Mouse (Mus musculus) mature B cell (primary cell): ENCODE data around the gene Lman2.

Source experiments
- in situ Hi-C: fragments of 300-500 bp; cut with MboI; formaldehyde crosslinking; loops from 2 replicates; pipeline ENCODE4 v1.14.3; 2019

Gene Lman2

DNA sequence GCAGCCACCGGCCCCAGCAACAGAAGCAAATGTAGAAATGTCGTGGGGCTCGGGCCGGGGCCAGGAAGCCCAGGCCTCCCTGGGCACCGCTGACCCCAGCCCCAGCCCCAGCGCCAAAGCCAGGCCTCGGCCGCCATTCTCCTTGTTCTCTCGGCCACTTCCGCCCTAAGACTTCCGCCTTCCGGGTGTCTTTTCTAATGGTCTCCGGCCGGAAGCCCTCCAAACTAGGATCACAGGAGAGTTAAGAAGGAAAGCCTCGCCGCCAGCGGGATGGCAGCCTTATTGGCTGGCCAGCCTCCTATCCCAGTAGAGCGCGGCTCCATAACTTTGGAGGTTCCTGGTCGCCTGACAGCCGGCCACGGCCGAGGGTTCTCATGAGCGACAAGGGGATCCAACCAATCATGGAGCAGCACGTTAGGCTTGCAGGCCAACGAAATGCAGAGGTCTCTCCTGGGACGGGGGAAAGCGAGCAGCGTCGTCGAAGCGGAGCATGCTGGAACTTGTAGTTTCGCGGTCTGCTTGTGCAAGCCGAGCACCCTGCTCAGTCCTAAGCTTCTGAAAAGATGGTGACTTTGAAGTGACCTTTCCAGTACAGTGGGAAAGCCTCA is at the start of gene Lman2:
TSS of gene Lman2 (minus strand) at position 331 of the 608 bp plus-strand sequence.
- in situ Hi-C loops = no loop called here

DNA sequence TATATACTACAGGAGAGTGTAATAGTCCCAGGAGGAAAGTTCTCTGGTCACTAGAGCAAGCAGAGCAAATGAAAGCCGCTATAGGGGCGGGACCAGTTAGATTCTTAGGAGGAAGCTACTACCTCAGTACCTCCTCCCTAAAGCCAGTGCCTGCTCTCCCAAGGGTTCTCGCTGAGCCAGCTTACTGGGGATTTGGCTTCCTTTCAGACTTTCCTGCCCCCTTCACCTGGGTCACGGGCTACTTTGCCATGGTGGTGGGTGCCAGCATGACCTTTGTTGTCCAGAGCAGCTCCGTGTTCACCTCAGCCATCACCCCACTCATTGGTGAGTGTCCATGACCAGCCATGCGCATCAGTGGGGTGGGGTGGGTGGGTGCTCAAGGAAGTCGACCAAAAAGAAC is 49.2 kb upstream of the Lman2 start:
- in situ Hi-C loops = no loop called here

- in situ Hi-C loops = loop anchor here (5.0 kb wide), 1 partner anchor 114 kb away; no protein-coding TSS in a partner anchor
Observed at GRCm38 (mm10) chr13:55408546-55409120, 46.0 kb upstream of the Lman2 start.

GRCm38 (mm10) chr13:55407341-55407740 is 44.8 kb upstream of the Lman2 start:
- in situ Hi-C loops = loop anchor here (5.0 kb wide), 1 partner anchor 115 kb away; no protein-coding TSS in a partner anchor

DNA sequence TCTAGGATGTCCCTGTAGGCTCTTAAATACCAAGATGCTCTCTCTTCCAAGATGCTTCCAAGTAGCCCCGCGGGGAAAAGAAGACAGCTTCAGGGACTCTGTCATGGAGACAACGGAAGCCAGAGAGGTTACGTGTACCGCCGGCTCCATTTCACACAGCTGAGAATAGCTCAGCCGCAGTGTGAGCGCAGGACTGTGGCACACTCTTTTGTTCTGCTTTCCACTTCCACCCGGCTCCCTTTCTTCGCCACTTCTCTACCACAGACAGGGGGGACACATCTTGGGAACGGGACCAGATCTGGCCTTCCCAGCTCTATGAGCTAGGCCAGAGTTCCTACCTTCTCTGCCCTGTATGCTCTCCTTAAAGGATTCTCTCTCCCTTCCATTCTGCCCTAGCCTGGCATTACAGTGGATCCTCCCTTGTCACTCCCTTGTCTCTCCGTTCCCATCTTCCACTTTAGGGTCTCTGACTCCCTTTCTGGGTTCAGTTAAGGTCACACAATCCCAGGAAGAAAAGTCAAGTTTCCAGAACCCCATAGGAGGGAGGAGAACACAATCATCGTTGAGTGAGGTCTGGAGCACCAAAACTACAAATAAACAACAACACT is 43.3 kb upstream of the Lman2 start:
- in situ Hi-C loops = loop anchor here (5.0 kb wide), 1 partner anchor 116 kb away; no protein-coding TSS in a partner anchor

DNA sequence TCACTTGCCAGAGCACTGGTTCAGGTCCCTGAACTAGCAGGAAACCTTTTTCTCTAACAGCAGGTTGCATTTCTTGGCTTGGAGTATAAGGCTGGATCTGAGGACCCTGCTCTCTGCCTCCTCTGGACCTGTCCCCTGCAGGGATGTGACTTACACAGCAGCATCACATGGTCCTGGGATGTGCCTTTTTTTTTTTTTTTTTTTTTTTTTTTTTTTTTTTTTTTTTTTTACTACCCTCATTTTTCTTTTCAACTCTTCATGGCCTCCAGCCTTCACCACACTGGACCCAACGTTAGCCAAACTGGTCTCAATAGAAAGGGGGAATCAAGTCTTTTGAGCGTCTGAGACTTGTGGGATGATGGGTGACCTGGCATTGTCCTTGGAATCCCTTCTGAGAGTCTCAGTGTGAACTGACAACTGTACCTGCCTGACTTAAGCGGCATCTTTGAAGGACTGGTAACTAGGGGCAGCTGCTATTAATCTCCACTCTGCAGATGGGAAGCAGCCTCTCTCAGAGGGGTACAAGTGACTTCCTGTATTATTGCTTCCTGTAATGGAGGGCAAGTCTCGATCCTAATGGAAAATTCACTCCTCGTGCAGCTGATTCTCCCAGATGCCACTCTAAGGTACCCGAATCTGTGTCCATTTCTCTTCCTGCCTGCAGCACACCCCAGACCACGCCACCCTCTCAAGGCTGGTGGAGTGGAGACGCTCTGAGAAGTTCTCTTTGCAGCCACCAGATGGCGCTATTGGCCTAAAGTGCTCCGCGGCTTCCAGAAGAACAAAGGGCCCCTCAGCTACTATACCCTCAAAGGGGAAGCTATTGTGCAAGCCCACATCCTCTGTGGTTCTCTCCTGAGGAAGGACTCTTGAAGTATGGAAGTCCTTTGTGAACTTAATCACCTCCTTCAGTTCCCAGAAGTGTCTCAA is 42.5 kb upstream of the Lman2 start:
- in situ Hi-C loops = loop anchor here (5.0 kb wide), 1 partner anchor 117 kb away; no protein-coding TSS in a partner anchor

DNA sequence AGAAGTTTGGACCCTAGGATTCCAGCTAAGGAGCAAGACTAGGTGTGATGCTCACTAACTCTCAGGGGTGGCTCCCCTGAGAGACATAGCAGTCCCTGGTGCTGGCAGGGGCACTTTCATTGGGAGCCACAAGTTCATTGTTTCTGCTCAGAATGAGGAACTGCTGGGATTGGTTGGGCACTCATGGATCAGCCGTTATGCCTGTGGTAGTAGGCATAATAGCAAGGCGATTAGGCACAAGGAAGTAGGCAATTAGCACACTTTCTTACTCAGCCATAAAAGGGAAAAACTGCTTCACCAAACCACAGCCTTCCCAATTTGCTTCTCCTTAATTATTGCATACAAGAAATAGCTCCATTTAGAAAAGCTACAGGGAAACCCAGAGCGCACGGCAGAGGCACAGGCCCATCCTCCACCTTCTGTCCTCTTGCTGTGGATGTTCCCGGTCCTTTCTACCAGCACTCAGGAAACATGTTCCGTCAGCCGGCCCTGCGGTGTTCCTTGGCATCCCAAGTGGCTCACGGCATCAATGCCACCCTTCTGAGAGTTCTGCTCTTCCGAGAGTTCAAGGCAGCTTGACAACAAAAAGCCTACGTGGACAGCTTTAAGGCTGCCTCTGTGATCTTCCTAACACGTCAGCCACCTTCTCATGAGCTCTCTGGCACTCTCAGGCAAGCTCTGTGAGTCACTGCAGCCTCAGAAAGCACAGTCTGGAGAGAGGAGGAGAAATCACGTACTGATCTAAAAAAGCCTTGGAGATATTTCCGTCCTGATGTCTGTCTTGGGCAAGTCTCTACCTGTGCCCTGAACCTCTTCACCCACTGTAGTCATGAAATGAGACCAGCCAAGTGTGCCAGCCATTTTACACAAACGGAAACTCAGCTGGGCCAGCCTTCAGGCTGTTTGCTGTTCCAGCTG is 41.6 kb upstream of the Lman2 start:
- in situ Hi-C loops = no loop called here

- in situ Hi-C loops = no loop called here
Observed at GRCm38 (mm10) chr13:55403266-55403665, 40.7 kb upstream of the Lman2 start.

GRCm38 (mm10) chr13:55400039-55400346 is 37.4 kb upstream of the Lman2 start:
- in situ Hi-C loops = no loop called here

DNA sequence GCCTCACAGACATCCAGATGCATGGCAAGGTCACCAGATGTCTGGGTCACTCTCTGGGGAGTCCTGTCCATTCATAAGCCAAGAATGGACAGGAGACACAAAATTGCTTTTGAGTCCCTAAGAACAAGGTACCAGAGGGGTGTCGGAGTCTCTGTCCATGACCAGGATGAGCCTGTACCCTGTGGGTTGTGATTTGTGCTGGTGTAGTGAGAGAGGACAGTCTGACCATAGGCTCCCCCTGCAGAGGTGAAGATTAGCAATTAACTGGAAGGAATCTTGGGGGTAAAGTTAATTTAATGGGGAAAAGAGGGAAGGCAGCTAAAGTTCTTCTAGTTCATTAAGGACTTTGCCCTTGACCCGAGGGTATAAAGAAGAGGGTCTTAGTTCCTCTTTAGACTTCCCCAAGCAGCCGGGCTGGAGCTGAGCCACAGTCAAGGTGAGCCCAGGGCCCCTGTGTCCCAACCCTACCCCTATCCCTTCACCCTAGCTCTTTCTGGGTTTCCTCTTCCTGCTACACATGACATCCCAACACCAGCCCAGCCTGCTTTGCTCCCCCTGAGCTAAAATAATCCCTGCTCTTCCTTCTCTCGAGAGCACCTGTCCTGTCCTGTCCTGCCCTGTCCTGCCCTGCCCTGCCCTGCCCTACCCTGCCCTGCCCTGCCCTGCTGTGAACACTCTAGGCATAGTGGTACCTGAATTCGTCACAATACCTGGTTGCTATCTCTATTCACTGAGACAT is 36.9 kb upstream of the Lman2 start:
- in situ Hi-C loops = no loop called here

- in situ Hi-C loops = no loop called here
Observed at GRCm38 (mm10) chr13:55398088-55398487, 35.5 kb upstream of the Lman2 start, which contains the start of gene Slc34a1. Slc34a1 (plus strand) TSS chr13:55398187.

GRCm38 (mm10) chr13:55392933-55393332 is 30.4 kb upstream of the Lman2 start:
- in situ Hi-C loops = no loop called here

GRCm38 (mm10) chr13:55391626-55392029 is 29.0 kb upstream of the Lman2 start:
- in situ Hi-C loops = no loop called here

DNA sequence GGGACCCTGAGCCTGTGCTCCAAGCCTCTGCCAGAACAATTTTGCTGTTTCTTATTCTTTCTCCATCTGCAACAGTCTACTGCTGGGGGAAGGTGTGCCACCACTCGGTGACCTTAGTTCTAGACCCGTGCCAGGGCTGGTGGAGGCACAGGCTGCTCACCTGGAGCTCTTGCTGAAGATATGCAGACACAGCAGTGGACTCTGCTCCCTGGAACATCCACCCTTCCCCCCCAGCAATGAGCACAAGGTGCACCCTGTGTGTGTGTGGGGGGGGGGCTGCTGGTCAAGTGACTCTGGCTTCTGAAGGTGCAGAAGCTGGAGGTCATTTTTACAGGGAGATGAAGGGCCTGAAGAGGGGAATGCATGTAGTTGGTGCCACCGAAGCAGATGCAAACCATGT is 28.1 kb upstream of the Lman2 start:
- in situ Hi-C loops = no loop called here

DNA sequence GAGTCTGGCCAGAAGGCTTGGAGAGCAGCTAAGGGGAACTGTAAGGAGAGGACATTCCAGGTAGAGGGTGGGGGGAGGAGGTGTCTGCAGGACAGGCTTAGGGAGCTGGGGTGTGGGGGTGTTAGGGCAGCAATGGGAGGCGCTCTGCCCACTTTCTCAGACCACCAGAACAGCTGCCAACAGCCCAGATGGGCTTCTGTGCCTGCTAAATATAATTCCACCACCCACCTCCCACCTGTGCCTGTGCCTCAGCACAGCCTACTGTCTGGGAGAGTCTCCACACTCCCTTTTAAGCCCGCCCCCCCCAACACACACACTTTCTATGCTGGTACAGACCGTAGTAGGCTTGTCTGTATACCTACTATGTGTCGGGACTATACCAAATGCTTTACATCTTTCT is 19.2 kb upstream of the Lman2 start:
- in situ Hi-C loops = no loop called here

DNA sequence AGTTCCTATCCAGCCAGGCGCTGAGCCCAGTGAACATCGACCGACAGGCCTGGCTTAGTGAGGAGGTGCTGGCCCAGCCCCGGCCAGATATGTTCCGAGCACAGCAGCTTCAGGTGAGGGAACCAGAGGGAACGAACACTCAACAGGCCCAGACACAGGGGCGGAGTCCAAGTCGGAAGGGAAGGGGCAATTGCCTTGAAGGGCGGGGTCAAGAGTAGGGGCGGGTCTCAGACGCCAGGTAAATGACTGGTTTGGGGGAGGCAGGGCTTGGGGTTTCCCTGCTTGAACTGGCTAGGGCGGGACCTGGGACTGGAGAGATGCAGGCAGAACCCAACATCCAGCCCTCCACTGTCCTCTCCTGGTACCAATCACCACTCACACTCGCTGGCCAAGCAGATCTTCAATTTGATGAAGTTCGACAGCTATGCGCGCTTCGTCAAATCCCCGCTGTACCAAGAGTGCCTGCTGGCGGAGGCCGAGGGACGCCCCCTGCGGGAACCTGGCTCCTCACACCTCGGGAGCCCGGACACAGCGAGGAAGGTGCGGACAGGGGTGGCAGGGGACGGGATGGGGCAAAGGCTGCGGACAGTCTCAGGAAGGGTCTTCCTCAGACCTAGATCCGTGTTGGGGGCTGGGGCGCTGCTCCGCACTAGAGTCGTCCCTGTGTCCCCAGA is 16.5 kb upstream of the Lman2 start:
- in situ Hi-C loops = no loop called here

DNA sequence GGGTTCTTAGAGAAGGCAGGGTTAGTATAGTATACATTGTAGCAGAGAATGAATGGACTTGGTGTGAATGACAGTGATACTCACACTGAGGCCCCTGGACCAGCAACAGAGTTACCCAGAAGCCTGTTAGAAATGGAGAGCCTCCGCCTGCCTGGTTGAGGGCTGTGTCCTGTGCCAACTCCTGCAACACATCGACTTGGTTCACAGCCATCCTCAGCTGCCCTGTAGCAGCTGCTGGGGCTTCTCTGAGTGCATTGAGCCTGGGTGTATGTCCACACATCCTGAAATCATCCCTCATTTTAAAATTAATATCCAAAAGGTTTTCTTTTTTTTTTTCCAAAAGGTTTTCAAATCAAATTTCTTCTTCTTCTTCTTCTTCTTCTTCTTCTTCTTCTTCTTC is 13.3 kb upstream of the Lman2 start:
- in situ Hi-C loops = no loop called here

DNA sequence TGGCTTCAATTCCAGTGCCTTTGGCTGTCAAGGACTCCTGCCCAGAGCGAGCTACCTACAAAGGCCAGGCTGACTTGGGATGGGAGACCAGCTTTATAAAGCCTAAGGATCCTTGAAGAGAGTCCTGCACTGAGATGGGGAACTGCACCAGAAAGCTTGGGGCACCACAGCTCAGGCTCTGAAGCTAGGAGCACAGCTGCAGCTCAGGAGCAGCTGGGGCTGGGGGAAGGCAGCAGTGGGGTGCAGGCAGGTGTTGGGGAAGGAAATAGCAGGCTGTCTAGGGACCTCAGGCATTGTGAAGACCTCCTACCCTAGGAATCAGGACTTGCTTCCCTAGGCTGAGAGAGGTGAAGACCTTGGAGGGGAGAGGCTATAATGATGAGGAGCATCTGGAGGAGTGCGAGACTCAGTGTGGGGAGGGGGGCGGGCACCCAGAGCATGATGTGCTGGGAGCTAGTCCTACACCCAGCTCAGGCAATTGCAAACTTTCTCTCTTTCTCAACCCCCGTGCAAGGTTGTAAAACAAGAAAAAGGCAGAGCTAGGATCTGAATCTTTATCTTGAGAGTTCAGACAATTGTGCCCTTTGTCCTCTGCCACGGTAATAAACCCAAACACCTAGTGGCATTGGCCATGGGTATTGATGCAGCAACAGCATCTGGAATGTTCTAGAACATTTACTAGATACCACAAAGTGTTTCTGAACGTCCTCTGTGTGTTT is 11.8 kb upstream of the Lman2 start:
- in situ Hi-C loops = no loop called here

GRCm38 (mm10) chr13:55371740-55372139 is 9.2 kb upstream of the Lman2 start:
- in situ Hi-C loops = no loop called here
